ENCODE assay signal across 23 mouse cellular contexts in genomic region chr3:137946827-137947226, GRCm38 (mm10). TPM values are rescaled to one million over a fixed set of nuclear protein-coding genes. Genes with fewer than 3 reads are reported as not detected.
DNase-seq lines count a peak whose midpoint lies in the region; ATAC-seq and TF ChIP-seq lines count a peak whose summit lies in the region.
"Had no signal": no experiment of that assay in that cellular context is flagged by ENCODE, and none has a peak within 500 bp of the region (broad histone marks: within the 10 kb centered on the region; RNA-seq: fewer than 3 reads in every experiment).

No protein-coding gene starts in this region.

- peaks cover 36% of the 10 kb centered on the region for H3K36me3 ChIP-seq in thymus, adult 2 months (ENCODE audit: control insufficient read depth, insufficient read depth, low read length)
- no peaks in the 10 kb centered on the region for H3K36me3 ChIP-seq in macrophage (ENCODE audit: inconsistent target)
- no peaks in the 10 kb centered on the region for H3K36me3 ChIP-seq in midbrain, embryonic 13.5 days
- H3K36me3 ChIP-seq: embryonic facial prominence, embryonic 10.5 days; forebrain, embryonic 15.5 days; hindbrain, embryonic 10.5 days; limb, embryonic 13.5 days; midbrain, embryonic 10.5 days; neural tube, embryonic 15.5 days had no signal

- no peak for ATAC-seq in midbrain, embryonic 13.5 days
- ATAC-seq: forebrain, embryonic 15.5 days; intestine, postnatal 0 days had no signal

- H3K4me2 ChIP-seq in midbrain, embryonic 13.5 days (replicated peaks) = no peak overlapping the region
- H3K4me2 ChIP-seq: forebrain, embryonic 15.5 days; heart, embryonic 12.5 days; limb, embryonic 13.5 days; lung, embryonic 14.5 days; neural tube, embryonic 15.5 days had no signal

- H3K9me3 ChIP-seq in midbrain, embryonic 13.5 days = no peaks in the 10 kb centered on the region
- H3K9me3 ChIP-seq: embryonic facial prominence, embryonic 10.5 days; forebrain, embryonic 15.5 days; heart, embryonic 12.5 days; hindbrain, embryonic 10.5 days; limb, embryonic 13.5 days; midbrain, embryonic 10.5 days; neural tube, embryonic 15.5 days had no signal

- no peak overlapping the region for H3K4me3 ChIP-seq in thymus, adult 2 months (ENCODE audit: control insufficient read depth, insufficient read depth, low read length)
- H3K4me3 ChIP-seq in brown adipose tissue, adult 24 weeks (ENCODE audit: insufficient read depth, low read depth, low read length) = no peak overlapping the region
- H3K4me3 ChIP-seq in macrophage (ENCODE audit: inconsistent target) = no peak overlapping the region
- H3K4me3 ChIP-seq in midbrain, embryonic 13.5 days (replicated peaks) = no peak overlapping the region
- H3K4me3 ChIP-seq: embryonic facial prominence, embryonic 10.5 days; forebrain, embryonic 15.5 days; heart, embryonic 12.5 days; hindbrain, embryonic 10.5 days; layer of hippocampus, adult 2 months; limb, embryonic 13.5 days; midbrain, embryonic 10.5 days; neural tube, embryonic 15.5 days had no signal

- WGBS in thymus, adult 2 months = 90% methylated on average over 3 of the region's 3 CpGs
- WGBS in macrophage (ENCODE audit: missing documents) = 64% methylated on average over 3 of the region's 3 CpGs
- 91% methylated on average over 3 of the region's 3 CpGs for WGBS in midbrain, embryonic 13.5 days

- H3K27ac ChIP-seq in thymus, adult 2 months (ENCODE audit: control insufficient read depth, insufficient read depth, low read length) = 0 out of 2 replicates have a peak overlapping the region, but pooled peaks have one; percentile 4
- 0 out of 2 replicates have a peak overlapping the region, but pooled peaks have one; percentile 21 for H3K27ac ChIP-seq in brown adipose tissue, adult 24 weeks (replicated peaks; ENCODE audit: low read depth, low read length)
- peak overlapping the region; percentile 34 for H3K27ac ChIP-seq in macrophage
- no peak overlapping the region for H3K27ac ChIP-seq in midbrain, embryonic 13.5 days
- H3K27ac ChIP-seq: embryonic facial prominence, embryonic 10.5 days; forebrain, embryonic 15.5 days; hindbrain, embryonic 10.5 days; layer of hippocampus, adult 2 months; limb, embryonic 13.5 days; midbrain, embryonic 10.5 days; neural tube, embryonic 15.5 days had no signal

- H3K79me2 ChIP-seq in macrophage (ENCODE audit: inconsistent target) = peaks cover 8% of the 10 kb centered on the region; the same call in 1 of the 2 replicates

- H3K27me3 ChIP-seq in thymus, adult 2 months (ENCODE audit: control insufficient read depth, insufficient read depth, low read length) = no peaks in the 10 kb centered on the region
- no peaks in the 10 kb centered on the region for H3K27me3 ChIP-seq in midbrain, embryonic 13.5 days
- H3K27me3 ChIP-seq: forebrain, embryonic 15.5 days; heart, embryonic 12.5 days; limb, embryonic 13.5 days; neural tube, embryonic 15.5 days had no signal

- peaks cover 2% of the 10 kb centered on the region for H3K4me1 ChIP-seq in thymus, adult 2 months (replicated peaks; ENCODE audit: control insufficient read depth, insufficient read depth, low read length)
- H3K4me1 ChIP-seq in brown adipose tissue, adult 24 weeks (ENCODE audit: control insufficient read depth, insufficient read depth, insufficient read length, low read length) = no peaks in the 10 kb centered on the region
- H3K4me1 ChIP-seq in midbrain, embryonic 13.5 days (replicated peaks) = peaks cover 2% of the 10 kb centered on the region
- H3K4me1 ChIP-seq: forebrain, embryonic 15.5 days had no signal

- no peak for TF ChIP-seq POLR2A in thymus, adult 2 months (IDR thresholded peaks at IDR 0.05; ENCODE audit: control insufficient read depth, extremely low read depth, insufficient read depth, low read length, poor library complexity)

- intact Hi-C loops in left cerebral cortex, postnatal 25 days (cut with DNase I) = no loop called here

- DNase-seq in thymus, adult 2 months = no peak
- DNase-seq in thymus, postnatal 0 days (ENCODE audit: low spot score) = no peak
- DNase-seq in cerebellum, adult 18-20 months = no peak
- DNase-seq in left cerebral cortex, postnatal 25 days (ENCODE audit: low spot score in 2 of 2) = no peak
- DNase-seq: cerebellum, adult 9-10 months; gastrocnemius, postnatal 10 days; heart, postnatal 10 days; kidney, postnatal 25 days; layer of hippocampus, postnatal 36 days; lung, embryonic 14.5 days; thymus, postnatal 25 days had no signal

- TF ChIP-seq CTCF in thymus, adult 2 months (IDR thresholded peaks at IDR 0.05; ENCODE audit: borderline replicate concordance, control insufficient read depth, extremely low read depth, insufficient read depth, low read length, poor library complexity) = no peak

- H3K9ac ChIP-seq in midbrain, embryonic 13.5 days (replicated peaks) = no peak overlapping the region
- H3K9ac ChIP-seq: forebrain, embryonic 15.5 days; heart, embryonic 12.5 days; limb, embryonic 13.5 days; lung, embryonic 14.5 days; neural tube, embryonic 15.5 days had no signal

RNA-seq across cellular contexts. Expression of gene Lamtor3, which starts 28.5 kb away (rescaled TPM):
- 39.0 and 45.9 TPM in 2 replicates for polyA plus RNA-seq in thymus, adult 2 months (2012; rRNA removed)
- polyA plus RNA-seq in thymus, postnatal 0 days (2015; fragmentation: Nextera tagmentation; extraction: Ambion mirVana) = 119 and 129 TPM in 2 replicates
- polyA plus RNA-seq in brown adipose tissue, adult 24 weeks (2012; ENCODE audit: insufficient read depth, insufficient read length, missing spikeins) = 52.1 and 57.9 TPM in 2 replicates
- 100 to 1,000 TPM in 25 of 26 experiments, 10 to 100 TPM in 1; 84.2 to 338 (median 182) TPM for total RNA-seq in macrophage (2018; cell fraction: chromatin; rRNA removed)
- total RNA-seq in macrophage (2018; cell fraction: cytosol; rRNA removed) = 100 to 1,000 TPM in 25 of 26 experiments, 10 to 100 TPM in 1; 98.0 to 162 (median 137) TPM
- 100 to 1,000 TPM in 23 of 26 experiments, 10 to 100 TPM in 3; 92.8 to 273 (median 149) TPM for total RNA-seq in macrophage (2018; cell fraction: nucleus; rRNA removed)
- polyA plus RNA-seq in macrophage (2018) = 132 to 168 TPM (median 156 TPM) in 3 replicates
- polyA plus RNA-seq in midbrain, embryonic 13.5 days (2015; fragmentation: Nextera tagmentation; extraction: Ambion mirVana) = 120 and 122 TPM in 2 replicates
- 10 to 100 TPM; 75.1 to 76.3 TPM for total RNA-seq in left cerebral cortex, postnatal 25 days (2021)

RNA-seq across cellular contexts. Expression of gene Dapp1, which starts 34.5 kb away (rescaled TPM):
- 13.9 and 16.0 TPM in 2 replicates for polyA plus RNA-seq in thymus, adult 2 months (2012; rRNA removed)
- polyA plus RNA-seq in thymus, postnatal 0 days (2015; fragmentation: Nextera tagmentation; extraction: Ambion mirVana) = 22.6 and 26.0 TPM in 2 replicates
- polyA plus RNA-seq in brown adipose tissue, adult 24 weeks (2012; ENCODE audit: insufficient read depth, insufficient read length, missing spikeins) = 1.5 and 1.7 TPM in 2 replicates
- 10 to 100 TPM in 24 of 26 experiments, 1 to 10 TPM in 2; 9.6 to 52.6 (median 33.1) TPM for total RNA-seq in macrophage (2018; cell fraction: chromatin; rRNA removed)
- total RNA-seq in macrophage (2018; cell fraction: cytosol; rRNA removed) = 10 to 100 TPM in 21 of 26 experiments, 1 to 10 TPM in 5; 4.9 to 24.0 (median 13.2) TPM
- 10 to 100 TPM; 15.7 to 47.2 (median 25.4) TPM for total RNA-seq in macrophage (2018; cell fraction: nucleus; rRNA removed)
- 10.8 to 14.3 TPM (median 10.8 TPM) in 3 replicates for polyA plus RNA-seq in macrophage (2018)
- 0.67 and 1.2 TPM in 2 replicates for polyA plus RNA-seq in midbrain, embryonic 13.5 days (2015; fragmentation: Nextera tagmentation; extraction: Ambion mirVana)
- total RNA-seq in left cerebral cortex, postnatal 25 days (2021) = 1 to 10 TPM; 2.5 to 2.9 TPM
